Mouse (Mus musculus): ENCODE measurements around the gene Pcif1. TPM values are rescaled to one million over a fixed set of nuclear protein-coding genes. Genes with fewer than 3 reads are reported as not detected.

Gene Pcif1
- polyA plus RNA-seq, 1 experiment from 2014 or later = 76.6 TPM

- Histone ChIP-seq H3K27ac (ENCODE audit: low read depth, low read length) (no peak overlapping the region), H3K9ac (ENCODE audit: low read length) (no peak overlapping the region), H3K4me3 (ENCODE audit: low read depth, low read length) (no peak overlapping the region), H3K4me2 (ENCODE audit: low read depth) (no peak overlapping the region), H3K27me3 (ENCODE audit: control insufficient read depth, insufficient read depth, low read length) (no peaks in the 10 kb centered on the region), H3K9me3 (ENCODE audit: control insufficient read depth, low read length) (no peaks in the 10 kb centered on the region), H3K4me1 (ENCODE audit: control insufficient read depth, insufficient read depth, low read length) (peaks cover 13% of the 10 kb centered on the region; the same call in 1 of the 2 replicates), H3K36me3 (ENCODE audit: control insufficient read depth, insufficient read depth, low read length) (peaks cover 36% of the 10 kb centered on the region)
- WGBS = 96% methylated on average over 3 of the region's 3 CpGs
- no peak for ATAC-seq (ENCODE audit: insufficient read depth, low FRiP score, low TSS enrichment)
- DNase-seq (ENCODE audit: low spot score) = no peak
These were observed 30.0 kb downstream of the Pcif1 start for GRCm38 (mm10) chr2:164909100-164909499.

GRCm38 (mm10) chr2:164909542-164909941, 30.4 kb downstream of the Pcif1 start:
- Histone ChIP-seq H3K27me3 (ENCODE audit: control insufficient read depth, insufficient read depth, low read length) (no peaks in the 10 kb centered on the region), H3K27ac (ENCODE audit: low read depth, low read length) (no peak overlapping the region), H3K4me3 (ENCODE audit: low read depth, low read length) (no peak overlapping the region; the same call in 1 of the 2 replicates), H3K9me3 (ENCODE audit: control insufficient read depth, low read length) (no peaks in the 10 kb centered on the region), H3K4me2 (ENCODE audit: low read depth) (peak overlapping the region; percentile 68), H3K36me3 (ENCODE audit: control insufficient read depth, insufficient read depth, low read length) (peaks cover 32% of the 10 kb centered on the region), H3K4me1 (ENCODE audit: control insufficient read depth, insufficient read depth, low read length) (peaks cover 13% of the 10 kb centered on the region; the same call in 1 of the 2 replicates), H3K9ac (ENCODE audit: low read length) (no peak overlapping the region)
- DNase-seq (ENCODE audit: low spot score) = no peak
- WGBS = 73% methylated on average over 1 of the region's 1 CpGs
- no peak for ATAC-seq (ENCODE audit: insufficient read depth, low FRiP score, low TSS enrichment)

GRCm38 (mm10) chr2:164910360-164911061, 31.4 kb downstream of the Pcif1 start:
- ATAC-seq (ENCODE audit: insufficient read depth, low FRiP score, low TSS enrichment) = peak; percentile 7; the same call in 1 of the 2 replicates
- Histone ChIP-seq H3K9ac (ENCODE audit: low read length) (peak overlapping the region; percentile 98), H3K36me3 (ENCODE audit: control insufficient read depth, insufficient read depth, low read length) (peaks cover 27% of the 10 kb centered on the region)

GRCm38 (mm10) chr2:164911086-164912048, 32.3 kb downstream of the Pcif1 start, which contains the start of gene Zfp335:
Zfp335 (minus strand) TSS chr2:164911757.
- ATAC-seq (ENCODE audit: insufficient read depth, low FRiP score, low TSS enrichment) = peak; percentile 86
- under 1% methylated on average over 91 of the region's 91 CpGs for WGBS

More at GRCm38 (mm10) chr2:164910360-164911061, 31.4 kb downstream of the Pcif1 start:
- Histone ChIP-seq H3K4me2 (ENCODE audit: low read depth) (peak overlapping the region; percentile 68), H3K4me3 (ENCODE audit: low read depth, low read length) (peak overlapping the region; percentile 73), H3K27ac (ENCODE audit: low read depth, low read length) (peak overlapping the region; percentile 98), H3K27me3 (ENCODE audit: control insufficient read depth, insufficient read depth, low read length) (no peaks in the 10 kb centered on the region), H3K4me1 (ENCODE audit: control insufficient read depth, insufficient read depth, low read length) (peaks cover 13% of the 10 kb centered on the region; the same call in 1 of the 2 replicates), H3K9me3 (ENCODE audit: control insufficient read depth, low read length) (no peaks in the 10 kb centered on the region)
- WGBS = 7% methylated on average over 37 of the region's 37 CpGs
- DNase-seq (ENCODE audit: low spot score) = no peak

GRCm38 (mm10) chr2:164912151-164912550, 33.0 kb downstream of the Pcif1 start:
- DNase-seq (ENCODE audit: low spot score) (no peak), ATAC-seq (ENCODE audit: insufficient read depth, low FRiP score, low TSS enrichment) (no peak)
- peak overlapping the region; percentile 73 for H3K4me3 ChIP-seq (ENCODE audit: low read depth, low read length)
- peak overlapping the region; percentile 98 for H3K27ac ChIP-seq (ENCODE audit: low read depth, low read length)
- peak overlapping the region; percentile 68 for H3K4me2 ChIP-seq (ENCODE audit: low read depth)
- 29% methylated on average over 12 of the region's 12 CpGs for WGBS
- peaks cover 17% of the 10 kb centered on the region for H3K36me3 ChIP-seq (ENCODE audit: control insufficient read depth, insufficient read depth, low read length)
- H3K9ac ChIP-seq (ENCODE audit: low read length) = peak overlapping the region; percentile 98
- H3K27me3 ChIP-seq (ENCODE audit: control insufficient read depth, insufficient read depth, low read length) = no peaks in the 10 kb centered on the region
- H3K9me3 ChIP-seq (ENCODE audit: control insufficient read depth, low read length) = no peaks in the 10 kb centered on the region
- peaks cover 13% of the 10 kb centered on the region; the same call in 1 of the 2 replicates for H3K4me1 ChIP-seq (ENCODE audit: control insufficient read depth, insufficient read depth, low read length)

More at GRCm38 (mm10) chr2:164911086-164912048, 32.3 kb downstream of the Pcif1 start, which contains the start of gene Zfp335:
- Histone ChIP-seq H3K9ac (ENCODE audit: low read length) (peak within 1 kb of the TSS; percentile 98), H3K36me3 (ENCODE audit: control insufficient read depth, insufficient read depth, low read length) (peaks cover 23% of the 10 kb centered on the region), H3K4me1 (ENCODE audit: control insufficient read depth, insufficient read depth, low read length) (peaks cover 13% of the 10 kb centered on the region; the same call in 1 of the 2 replicates), H3K9me3 (ENCODE audit: control insufficient read depth, low read length) (no peaks in the 10 kb centered on the region), H3K27ac (ENCODE audit: low read depth, low read length) (peak within 1 kb of the TSS; percentile 98), H3K4me2 (ENCODE audit: low read depth) (peak within 1 kb of the TSS; percentile 68), H3K4me3 (ENCODE audit: low read depth, low read length) (peak within 1 kb of the TSS; percentile 73), H3K27me3 (ENCODE audit: control insufficient read depth, insufficient read depth, low read length) (no peaks in the 10 kb centered on the region)
- peak; percentile 97 for DNase-seq (ENCODE audit: low spot score)

- Histone ChIP-seq H3K9me3 (ENCODE audit: control insufficient read depth, low read length) (no peaks in the 10 kb centered on the region), H3K36me3 (ENCODE audit: control insufficient read depth, insufficient read depth, low read length) (peaks cover 10% of the 10 kb centered on the region), H3K4me3 (ENCODE audit: low read depth, low read length) (peak overlapping the region; percentile 73), H3K4me1 (ENCODE audit: control insufficient read depth, insufficient read depth, low read length) (peaks cover 13% of the 10 kb centered on the region; the same call in 1 of the 2 replicates), H3K9ac (ENCODE audit: low read length) (no peak overlapping the region), H3K4me2 (ENCODE audit: low read depth) (no peak overlapping the region), H3K27me3 (ENCODE audit: control insufficient read depth, insufficient read depth, low read length) (no peaks in the 10 kb centered on the region), H3K27ac (ENCODE audit: low read depth, low read length) (no peak overlapping the region)
- 93% methylated on average over 9 of the region's 9 CpGs for WGBS
- ATAC-seq (ENCODE audit: insufficient read depth, low FRiP score, low TSS enrichment) (no peak), DNase-seq (ENCODE audit: low spot score) (no peak)
These were observed 33.8 kb downstream of the Pcif1 start for GRCm38 (mm10) chr2:164912749-164913427.

- Histone ChIP-seq H3K9me3 (ENCODE audit: control insufficient read depth, low read length) (no peaks in the 10 kb centered on the region), H3K27me3 (ENCODE audit: control insufficient read depth, insufficient read depth, low read length) (no peaks in the 10 kb centered on the region), H3K9ac (ENCODE audit: low read length) (no peak overlapping the region), H3K4me1 (ENCODE audit: control insufficient read depth, insufficient read depth, low read length) (peaks cover 13% of the 10 kb centered on the region; the same call in 1 of the 2 replicates), H3K4me3 (ENCODE audit: low read depth, low read length) (no peak overlapping the region), H3K36me3 (ENCODE audit: control insufficient read depth, insufficient read depth, low read length) (peaks cover 8% of the 10 kb centered on the region), H3K4me2 (ENCODE audit: low read depth) (no peak overlapping the region), H3K27ac (ENCODE audit: low read depth, low read length) (no peak overlapping the region)
- DNase-seq (ENCODE audit: low spot score) (no peak), ATAC-seq (ENCODE audit: insufficient read depth, low FRiP score, low TSS enrichment) (no peak)
- 89% methylated on average over 2 of the region's 2 CpGs for WGBS
These were observed 34.3 kb downstream of the Pcif1 start for GRCm38 (mm10) chr2:164913428-164913786.

- H3K9me3 ChIP-seq (ENCODE audit: control insufficient read depth, low read length) = no peaks in the 10 kb centered on the region
- no peak overlapping the region for H3K4me2 ChIP-seq (ENCODE audit: low read depth)
- H3K9ac ChIP-seq (ENCODE audit: low read length) = no peak overlapping the region
- H3K4me1 ChIP-seq (ENCODE audit: control insufficient read depth, insufficient read depth, low read length) = 0 out of 2 replicates have a peak, but pooled peaks cover 2% of the 10 kb centered on the region
- H3K27me3 ChIP-seq (ENCODE audit: control insufficient read depth, insufficient read depth, low read length) = no peaks in the 10 kb centered on the region
- no peaks in the 10 kb centered on the region for H3K36me3 ChIP-seq (ENCODE audit: control insufficient read depth, insufficient read depth, low read length)
- no peak for DNase-seq (ENCODE audit: low spot score)
- H3K4me3 ChIP-seq (ENCODE audit: low read depth, low read length) = no peak overlapping the region
- H3K27ac ChIP-seq (ENCODE audit: low read depth, low read length) = no peak overlapping the region
- 81% methylated on average over 5 of the region's 5 CpGs for whole genome bisulfite sequencing
- ATAC-seq (ENCODE audit: insufficient read depth, low FRiP score, low TSS enrichment) = no peak
These were observed 37.7 kb downstream of the Pcif1 start for GRCm38 (mm10) chr2:164916820-164917219.

All from neural tube, embryonic 11.5 days (tissue).